Mouse (Mus musculus): ENCODE data around the gene Mybphl.
A peak's percentile ranks its signal among the peaks of the same experiment; 100 is the strongest.

The Mybphl gene

DNA sequence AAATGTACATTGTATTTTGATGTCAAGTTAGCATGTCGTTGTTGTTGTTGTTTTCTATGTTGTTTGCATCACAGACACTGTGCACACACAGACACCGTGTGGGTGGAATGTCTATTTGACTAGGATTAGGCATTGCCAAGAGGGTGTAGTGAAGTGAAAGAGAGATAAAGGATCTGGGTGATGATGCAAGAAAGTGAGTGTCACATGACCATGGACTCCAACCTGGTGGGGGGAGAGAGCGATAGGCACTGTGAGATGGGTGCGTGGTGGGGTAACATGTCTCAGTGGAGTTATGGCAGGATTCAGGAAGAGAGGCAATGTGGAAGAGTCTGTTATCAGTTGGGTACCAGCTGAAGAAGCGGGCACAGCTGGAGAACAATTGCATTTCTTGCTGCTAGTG lies 4.0 kb downstream of the Mybphl start:
- DNase-seq (ENCODE audit: extremely low read depth, low read depth), result no peak

DNA sequence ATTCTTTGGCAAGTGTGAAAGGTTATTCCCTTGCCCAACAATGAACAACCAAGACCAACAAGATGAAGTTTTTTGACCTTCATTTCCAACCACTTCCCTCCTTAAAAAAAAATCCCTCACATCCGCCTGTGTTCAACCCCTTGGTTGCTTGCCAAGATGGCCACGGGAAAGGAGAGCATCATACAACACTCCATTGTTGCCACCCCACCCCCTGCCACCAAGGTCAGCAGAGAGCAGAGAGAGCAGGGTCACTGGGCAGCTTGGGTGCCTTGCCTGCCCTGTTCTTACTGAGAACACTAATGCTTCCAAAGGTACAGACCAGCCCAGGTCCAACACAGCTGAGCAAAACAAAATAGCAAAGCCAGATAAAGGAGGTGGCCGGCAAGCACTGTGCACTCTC lies 7.6 kb downstream of the Mybphl start:
- DNase-seq (ENCODE audit: extremely low read depth, low read depth), result no peak

DNA sequence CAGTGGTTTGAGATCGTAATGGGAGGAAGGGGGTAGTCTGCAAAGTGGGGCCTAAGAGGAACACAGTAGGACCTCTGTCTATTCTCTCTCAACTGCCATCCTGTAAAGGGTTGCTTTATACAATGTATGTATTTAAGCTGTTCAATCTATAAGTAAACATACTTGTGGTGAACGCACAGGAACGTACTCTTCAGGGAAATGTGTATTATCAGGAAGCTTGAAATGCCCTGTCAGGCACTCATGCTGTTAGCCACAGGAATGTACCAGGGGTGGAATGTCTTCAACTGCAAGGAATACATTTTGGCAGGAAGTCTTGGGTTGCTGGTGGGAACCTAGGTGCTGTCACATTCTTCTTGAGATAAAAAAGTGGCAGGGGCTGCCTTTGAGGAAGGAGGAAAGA lies 8.0 kb downstream of the Mybphl start:
- DNase-seq (ENCODE audit: extremely low read depth, low read depth), result no peak

DNA sequence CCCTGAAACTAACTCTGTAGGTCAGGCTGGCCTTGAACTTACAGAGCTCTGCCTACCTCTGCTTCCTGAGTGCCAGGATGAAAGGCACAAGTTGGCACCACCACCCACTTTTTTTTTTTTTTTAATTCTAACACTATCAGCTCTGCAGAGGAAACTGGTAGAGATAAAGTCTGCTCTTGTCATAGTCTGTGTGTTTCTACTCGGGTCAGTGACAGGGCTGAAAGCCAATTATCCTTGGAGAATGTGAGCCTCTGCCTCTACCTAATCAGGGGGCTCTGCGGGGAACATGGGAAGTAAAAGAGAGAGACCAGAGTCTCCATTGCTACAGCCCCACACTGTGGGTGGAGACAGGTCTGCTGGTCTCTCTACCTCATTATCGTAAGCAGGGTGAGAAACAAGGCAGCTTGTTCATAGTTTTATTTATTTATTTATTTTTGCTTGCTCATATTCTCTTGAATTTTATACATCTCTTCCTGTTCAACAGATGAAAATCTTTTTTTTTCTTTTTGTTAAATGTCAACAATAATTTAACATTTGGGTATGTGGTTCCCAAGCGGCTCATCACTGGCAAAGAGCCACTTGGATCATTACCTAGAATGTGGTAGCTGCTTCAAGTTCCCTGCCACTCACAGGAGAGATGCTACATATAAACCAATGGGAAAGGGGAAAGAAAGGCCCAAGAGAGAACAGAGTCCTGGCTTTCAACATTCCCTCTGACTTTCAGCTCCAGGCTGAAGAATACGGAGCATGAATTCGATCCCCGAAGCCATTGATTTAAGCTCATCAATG lies 14.4 kb downstream of the Mybphl start:
- DNase-seq (ENCODE audit: extremely low read depth, low read depth), result no peak

DNA sequence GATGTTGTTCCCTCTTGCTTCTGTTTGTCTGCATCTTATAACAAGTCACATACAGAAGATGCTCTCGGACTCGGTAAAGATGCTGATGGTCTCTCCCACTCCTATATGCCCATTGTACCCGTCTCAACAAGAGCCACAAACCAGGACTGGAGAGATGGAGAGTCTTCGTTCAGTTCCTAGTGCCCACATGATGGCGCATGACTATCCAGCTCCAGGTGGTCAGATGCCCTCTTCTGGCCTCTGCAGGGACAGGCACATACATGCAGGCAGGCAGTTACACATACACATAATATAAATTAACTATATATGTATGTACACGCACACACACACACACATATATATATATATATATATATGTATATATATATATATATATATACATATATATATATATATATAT lies 16.0 kb downstream of the Mybphl start:
- no peak for DNase-seq (ENCODE audit: extremely low read depth, low read depth)

DNA sequence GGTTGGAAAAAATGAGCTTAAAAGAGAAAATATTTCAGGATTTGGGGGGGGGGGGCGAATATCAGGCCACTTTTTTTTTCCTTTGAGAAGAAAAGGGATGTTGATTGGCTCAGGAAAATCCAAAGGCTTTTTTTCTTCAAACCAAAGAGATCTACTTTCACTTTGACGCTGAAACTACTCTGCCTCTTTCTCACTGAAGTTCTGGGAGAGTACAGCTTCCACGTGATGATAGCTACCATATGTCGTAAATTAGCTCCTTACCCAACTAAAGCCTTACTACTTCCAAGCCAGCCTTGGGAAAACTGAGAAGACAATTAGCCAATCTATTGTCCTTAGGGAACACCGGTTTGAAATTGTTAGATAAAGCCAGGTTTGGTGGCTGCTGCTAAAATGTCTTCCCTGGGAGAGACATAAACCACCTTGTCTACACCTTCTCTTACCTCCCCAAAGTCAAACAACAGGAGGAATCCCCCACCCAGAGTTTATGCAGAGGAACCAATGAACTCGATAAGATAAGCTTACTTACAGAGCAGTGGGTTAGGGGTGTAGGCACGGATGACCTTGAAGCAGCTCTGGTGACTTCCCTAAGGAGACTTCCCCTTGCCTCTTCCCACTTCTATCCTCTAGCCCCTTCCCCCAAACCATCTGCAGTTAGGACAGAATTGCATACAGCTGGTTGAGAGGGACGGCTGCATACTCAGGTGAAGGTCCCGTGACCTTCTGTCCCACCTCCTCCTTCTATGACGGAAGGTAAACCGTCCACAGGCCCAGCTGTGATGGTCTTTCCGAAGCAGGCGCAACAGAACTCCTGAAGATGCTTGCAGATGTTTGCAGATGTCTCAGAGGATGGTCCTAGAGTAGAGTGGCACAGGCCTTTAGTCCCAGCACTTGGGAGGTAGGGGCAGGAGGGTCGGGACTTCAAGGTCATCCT lies 17.5 kb downstream of the Mybphl start:
- no peak for DNase-seq (ENCODE audit: extremely low read depth, low read depth)

GRCm38 (mm10) chr3:108383485-108384354 lies 19.0 kb downstream of the Mybphl start, which contains the start of gene Psrc1:
Gene Psrc1 (plus strand): TSS chr3:108383839.
- peak; percentile 81 for DNase-seq (ENCODE audit: extremely low read depth, low read depth)

DNA sequence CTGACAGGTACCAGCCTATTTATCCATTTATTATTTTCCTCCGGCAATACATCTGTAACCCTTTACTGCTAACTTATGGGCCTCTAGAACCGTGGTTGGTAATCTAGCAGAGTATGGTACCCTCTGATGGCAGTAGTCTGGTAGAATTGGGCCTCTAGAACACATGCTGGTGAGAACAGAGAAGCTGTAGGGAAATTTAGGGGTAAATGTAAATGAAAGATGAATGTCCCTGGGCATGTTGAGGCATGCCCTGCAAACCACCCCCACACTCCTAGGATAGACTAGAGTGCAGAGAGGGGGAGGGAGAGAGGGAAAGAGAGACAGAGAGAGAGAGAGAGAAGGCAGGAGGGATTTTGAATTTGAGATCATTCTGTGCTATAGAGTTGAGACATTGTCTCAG lies 19.7 kb downstream of the Mybphl start:
- no peak for DNase-seq (ENCODE audit: extremely low read depth, low read depth)

DNA sequence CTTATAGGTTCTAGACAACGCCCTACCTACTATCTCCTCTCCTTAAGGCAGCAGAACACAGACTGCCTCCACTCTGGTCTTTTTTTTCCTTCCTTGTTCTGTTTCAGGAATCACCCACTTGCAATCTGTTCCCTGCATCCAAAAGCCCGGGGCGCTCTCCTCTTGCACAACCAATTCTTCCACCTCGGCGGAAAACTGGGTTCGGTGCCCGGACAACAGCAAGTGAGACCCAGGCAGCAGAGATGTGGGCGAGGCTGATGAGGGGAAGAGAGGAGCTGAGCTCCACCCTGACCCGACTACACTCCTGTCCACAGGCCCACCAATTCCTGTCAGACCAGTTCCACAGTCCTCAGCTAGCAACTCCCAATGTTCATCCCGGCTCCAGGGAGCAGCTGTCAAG lies 21.5 kb downstream of the Mybphl start:
- no peak for DNase-seq (ENCODE audit: extremely low read depth, low read depth)

GRCm38 (mm10) chr3:108389111-108389545 lies 24.4 kb downstream of the Mybphl start:
- DNase-seq (ENCODE audit: extremely low read depth, low read depth), result peak; percentile 96

GRCm38 (mm10) chr3:108392299-108392698 lies 27.6 kb downstream of the Mybphl start:
- DNase-seq (ENCODE audit: extremely low read depth, low read depth), result no peak

DNA sequence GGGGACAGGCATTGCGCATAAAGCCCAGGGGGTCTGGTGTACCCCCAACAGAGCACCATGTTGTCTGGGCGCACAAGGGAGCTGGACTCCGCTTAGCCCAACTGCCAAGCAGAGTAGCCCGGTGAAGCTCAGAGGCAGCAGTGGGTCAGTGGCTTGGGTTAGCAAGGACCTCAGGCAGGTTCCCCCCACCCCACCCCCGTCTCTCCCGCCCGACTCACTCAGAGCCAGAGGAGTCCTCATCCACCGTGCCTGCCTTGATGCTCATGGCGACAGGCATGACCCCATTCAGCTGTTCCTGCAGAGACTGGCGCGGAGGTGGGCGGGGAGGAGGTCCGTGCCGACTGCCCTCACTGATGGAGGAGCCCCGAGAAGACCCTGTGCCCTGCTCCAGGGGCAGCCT lies 28.1 kb downstream of the Mybphl start:
- DNase-seq (ENCODE audit: extremely low read depth, low read depth), result no peak

- no peak for DNase-seq (ENCODE audit: extremely low read depth, low read depth)
These were observed 33.6 kb downstream of the Mybphl start for GRCm38 (mm10) chr3:108398281-108398680.

DNA sequence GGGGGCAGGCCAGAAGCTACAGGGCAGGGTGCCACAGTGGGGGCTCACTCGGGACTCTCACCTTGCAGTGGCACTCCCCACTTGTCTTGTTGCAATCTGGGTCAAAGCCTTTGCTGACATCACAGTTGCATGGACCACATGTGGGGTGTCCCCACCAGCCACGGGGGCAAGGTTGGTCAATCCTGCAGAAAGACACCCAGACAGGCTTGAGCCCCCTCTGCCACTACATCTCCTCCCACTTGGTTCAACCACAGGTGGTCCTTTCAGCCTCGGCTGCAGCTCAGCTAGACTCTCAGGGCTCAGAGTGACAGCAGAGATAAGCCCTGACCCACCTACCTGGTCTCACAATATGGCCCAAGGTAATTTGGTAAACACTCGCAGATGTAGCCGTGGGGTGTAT lies 35.7 kb downstream of the Mybphl start:
- DNase-seq (ENCODE audit: extremely low read depth, low read depth), result no peak

DNA sequence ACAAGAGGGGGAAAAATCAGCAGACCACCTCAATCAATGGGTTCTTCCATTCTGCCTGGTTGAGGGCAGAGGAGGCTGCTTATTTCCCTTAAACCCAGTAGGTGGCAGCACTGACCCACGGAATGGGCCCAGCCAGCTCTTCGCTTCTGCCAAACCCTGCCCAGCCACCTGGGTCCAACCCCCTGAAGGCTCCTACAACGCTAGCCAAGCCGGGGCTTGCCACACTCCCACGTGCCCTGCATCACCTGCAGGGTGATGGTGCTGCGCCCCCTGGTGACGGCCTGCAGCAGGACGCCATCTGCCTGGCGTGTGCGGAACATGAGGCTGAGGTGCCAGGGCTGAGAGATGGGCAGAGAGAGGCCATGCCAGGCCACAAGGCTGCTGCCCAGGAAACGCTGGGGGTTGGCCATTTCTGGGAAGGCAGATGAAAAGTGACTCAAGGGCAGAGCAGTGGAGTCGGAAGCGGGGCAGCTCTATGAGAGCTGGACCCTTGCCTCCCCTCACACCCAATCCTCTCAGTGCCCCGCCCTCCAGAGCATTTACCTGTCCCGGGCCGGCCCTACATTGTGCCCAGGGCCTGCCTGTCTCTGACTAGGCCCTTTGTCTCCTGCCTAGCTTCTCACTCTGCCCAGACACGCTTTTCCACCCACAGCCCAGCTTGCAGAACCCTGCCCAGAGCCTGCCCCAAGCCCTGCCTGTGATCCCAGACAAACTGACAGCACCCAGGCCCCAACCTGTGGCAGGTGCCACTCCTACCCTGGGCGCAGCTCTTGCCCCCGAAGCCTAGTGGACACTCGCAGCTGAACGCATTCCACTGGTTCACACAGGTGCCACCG lies 37.2 kb downstream of the Mybphl start:
- DNase-seq (ENCODE audit: extremely low read depth, low read depth), result peak; percentile 76

GRCm38 (mm10) chr3:108402528-108402920 lies 37.8 kb downstream of the Mybphl start:
- no peak for DNase-seq (ENCODE audit: extremely low read depth, low read depth)

GRCm38 (mm10) chr3:108405536-108406305 lies 41.0 kb downstream of the Mybphl start:
- no peak for DNase-seq (ENCODE audit: extremely low read depth, low read depth)

GRCm38 (mm10) chr3:108406306-108406885 lies 41.7 kb downstream of the Mybphl start:
- DNase-seq (ENCODE audit: extremely low read depth, low read depth), result no peak

GRCm38 (mm10) chr3:108408517-108409008 lies 43.9 kb downstream of the Mybphl start:
- DNase-seq (ENCODE audit: extremely low read depth, low read depth), result no peak
